Mouse (Mus musculus) G1E (cell line): ENCODE data around the gene Lhx2.

ENCODE experiments used
- CTCF ChIP-seq: IDR thresholded peaks from 2 replicates; pipeline ENCODE4 v1.5.1; 2012; ENCODE audit warnings: low read depth, low read length, inconsistent platforms, mixed read lengths
- GATA1 ChIP-seq: IDR thresholded peaks from 2 replicates; pipeline ENCODE4 v1.6.1; 2012; ENCODE audit warnings: borderline replicate concordance, low read length, inconsistent platforms, mixed read lengths
- POLR2AphosphoS5 ChIP-seq: IDR thresholded peaks from 2 replicates; pipeline ENCODE4 v1.6.1; 2012; ENCODE audit warnings: low read depth, low read length, inconsistent platforms; ENCODE audit not compliant: insufficient replicate concordance

DNA sequence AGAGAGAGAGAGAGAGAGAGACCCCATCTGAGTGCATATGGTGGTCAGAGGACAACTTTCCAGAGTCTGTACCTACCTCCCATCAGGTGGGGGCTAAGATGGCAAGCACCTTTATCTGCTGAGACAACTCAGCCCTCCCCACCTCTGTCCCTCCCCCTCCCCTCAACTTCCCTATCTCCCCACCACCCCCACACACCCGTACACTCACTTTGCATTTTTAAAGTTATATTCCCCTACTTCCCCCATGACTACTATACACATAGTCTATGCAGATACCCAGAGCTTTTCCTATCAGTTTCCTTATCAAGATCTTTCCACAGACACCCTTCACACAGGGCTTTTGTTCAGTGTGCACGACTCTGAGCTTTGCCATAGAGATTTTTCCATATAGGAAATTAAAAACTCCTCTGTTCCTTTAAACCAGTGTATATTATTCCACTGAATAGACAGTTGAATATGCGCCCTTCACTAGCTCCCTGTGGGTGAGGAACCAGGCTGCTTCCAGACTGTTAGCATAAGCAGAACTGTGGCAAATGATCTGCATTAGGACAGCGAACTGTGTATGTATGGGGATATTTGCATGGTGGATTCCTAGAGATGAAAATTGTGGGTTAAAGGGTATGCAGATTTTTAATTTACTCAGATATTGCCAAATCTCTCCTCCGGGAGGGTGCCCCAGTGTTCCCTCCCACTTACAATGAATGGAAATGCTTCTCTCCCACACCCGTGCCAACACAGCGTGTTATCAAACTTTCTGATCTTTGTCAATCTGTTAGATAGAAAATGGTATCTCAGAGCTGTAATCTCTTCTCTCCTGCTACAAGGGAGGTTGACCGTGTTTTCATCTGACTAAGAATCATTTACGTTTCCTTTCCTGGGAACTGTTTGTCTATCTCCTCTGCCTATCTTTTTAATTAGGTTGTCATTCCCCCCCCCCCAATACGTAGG, 41.3 kb downstream of the Lhx2 start:
- no peak for TF ChIP-seq CTCF
- TF ChIP-seq GATA1, result no peak
- no peak for TF ChIP-seq POLR2AphosphoS5
